Mouse (Mus musculus): ENCODE measurements around the gene Olfr1151. TPM values are rescaled to one million over a fixed set of nuclear protein-coding genes. Genes with fewer than 3 reads are reported as not detected.

The Olfr1151 gene
- not detected in 2 replicates for polyA plus RNA-seq (2014; fragmentation: Nextera tagmentation; extraction: Ambion mirVana)

DNA sequence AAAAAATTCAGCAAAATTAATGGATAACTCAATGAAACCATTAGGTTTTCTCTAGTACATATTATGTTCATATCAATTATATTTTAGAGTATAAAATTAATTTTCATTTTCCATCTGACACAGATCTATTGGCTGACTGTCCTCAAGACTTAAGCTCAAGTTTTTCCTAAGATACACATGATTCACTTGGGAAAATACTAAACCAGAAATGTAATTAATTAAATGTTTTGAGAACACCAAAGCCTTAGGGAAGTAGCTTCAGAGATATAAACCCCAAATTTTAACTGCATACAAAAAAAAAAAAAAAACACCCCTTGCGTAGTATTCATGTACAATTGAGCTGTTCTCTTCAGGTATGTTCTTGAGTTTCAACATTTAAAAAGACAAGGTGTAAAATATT lies at the start of gene Olfr1151:
TSS of gene Olfr1151 (plus strand) at position 301 of the 400 bp plus-strand sequence.
- H3K4me3 ChIP-seq (ENCODE audit: low read depth, low read length): no peak within 1 kb of the TSS
- no peaks in the 10 kb centered on the region for H3K4me1 ChIP-seq (ENCODE audit: control insufficient read depth, insufficient read depth, low read length)
- H3K4me2 ChIP-seq (replicated peaks; ENCODE audit: low read depth, low read length): no peak within 1 kb of the TSS
- no peak within 1 kb of the TSS for H3K27ac ChIP-seq (ENCODE audit: low read length)
- H3K36me3 ChIP-seq (ENCODE audit: control insufficient read depth, insufficient read depth, low read length): no peaks in the 10 kb centered on the region
- no peaks in the 10 kb centered on the region for H3K9me3 ChIP-seq (ENCODE audit: control insufficient read depth, low read depth, low read length)
- no peak for ATAC-seq (ENCODE audit: insufficient number of reproducible peaks, insufficient read depth, low FRiP score, low read depth)
- H3K9ac ChIP-seq (replicated peaks; ENCODE audit: low read depth, low read length): no peak within 1 kb of the TSS
- no peaks in the 10 kb centered on the region for H3K27me3 ChIP-seq (ENCODE audit: control insufficient read depth, insufficient read depth, low read length)
- 84% methylated on average over 1 of the region's 1 CpGs for WGBS

DNA sequence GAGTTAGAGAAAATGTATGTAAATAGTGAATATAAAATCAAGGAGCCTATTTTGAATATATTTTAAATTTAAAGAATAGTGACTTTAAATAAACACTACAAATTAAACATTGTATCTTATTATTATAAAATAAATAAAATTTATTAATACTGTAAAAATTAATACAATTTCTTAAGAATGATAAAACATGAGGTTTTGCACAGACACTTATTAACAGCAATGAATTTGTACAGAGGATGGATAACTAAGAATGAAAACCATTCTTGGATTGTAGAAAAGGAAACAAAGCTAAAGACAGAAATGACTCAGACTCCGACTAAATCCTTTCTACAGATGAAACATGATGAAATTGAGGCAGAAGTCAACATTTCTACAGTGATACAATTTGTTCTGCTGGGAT lies 46.1 kb upstream of the Olfr1151 start, which contains the start of gene Olfr1145:
TSS of gene Olfr1145 (plus strand) at position 301 of the 400 bp plus-strand sequence.
- H3K9ac ChIP-seq (replicated peaks; ENCODE audit: low read depth, low read length): no peak within 1 kb of the TSS
- 84% methylated on average over 1 of the region's 1 CpGs for WGBS
- no peaks in the 10 kb centered on the region for H3K27me3 ChIP-seq (ENCODE audit: control insufficient read depth, insufficient read depth, low read length)
- no peaks in the 10 kb centered on the region for H3K4me1 ChIP-seq (ENCODE audit: control insufficient read depth, insufficient read depth, low read length)
- no peak for ATAC-seq (ENCODE audit: insufficient number of reproducible peaks, insufficient read depth, low FRiP score, low read depth)
- H3K4me2 ChIP-seq (replicated peaks; ENCODE audit: low read depth, low read length): no peak within 1 kb of the TSS
- no peaks in the 10 kb centered on the region for H3K36me3 ChIP-seq (ENCODE audit: control insufficient read depth, insufficient read depth, low read length)
- no peak within 1 kb of the TSS for H3K4me3 ChIP-seq (ENCODE audit: low read depth, low read length)
- no peak within 1 kb of the TSS for H3K27ac ChIP-seq (ENCODE audit: low read length)
- H3K9me3 ChIP-seq (ENCODE audit: control insufficient read depth, low read depth, low read length): no peaks in the 10 kb centered on the region

DNA sequence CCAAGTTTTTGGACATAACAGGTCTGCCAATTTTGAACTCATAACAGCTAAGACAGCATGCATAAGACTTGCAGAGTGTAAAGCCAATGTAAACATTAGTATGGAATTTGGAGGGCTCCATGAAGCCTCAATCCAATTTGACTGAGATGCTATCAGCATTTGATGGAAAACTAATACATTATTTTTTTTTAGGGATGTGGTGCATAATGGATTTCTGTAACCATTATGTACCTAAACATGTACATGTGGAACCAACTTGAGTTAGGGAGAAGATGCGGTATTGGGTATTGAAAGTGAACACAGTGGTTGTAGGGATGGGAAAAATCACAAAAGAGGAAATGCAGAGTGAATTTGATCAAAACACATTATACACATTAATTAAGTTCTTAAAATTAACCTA lies 25.4 kb upstream of the Olfr1151 start, which contains the start of gene Olfr1148:
TSS of gene Olfr1148 (plus strand) at position 301 of the 400 bp plus-strand sequence.
- no peak within 1 kb of the TSS for H3K9ac ChIP-seq (replicated peaks; ENCODE audit: low read depth, low read length)
- H3K4me3 ChIP-seq (ENCODE audit: low read depth, low read length): no peak within 1 kb of the TSS
- no peaks in the 10 kb centered on the region for H3K36me3 ChIP-seq (ENCODE audit: control insufficient read depth, insufficient read depth, low read length)
- ATAC-seq (ENCODE audit: insufficient number of reproducible peaks, insufficient read depth, low FRiP score, low read depth): no peak
- no peak within 1 kb of the TSS for H3K4me2 ChIP-seq (replicated peaks; ENCODE audit: low read depth, low read length)
- H3K4me1 ChIP-seq (ENCODE audit: control insufficient read depth, insufficient read depth, low read length): no peaks in the 10 kb centered on the region
- WGBS: 97% methylated on average over 1 of the region's 1 CpGs
- no peaks in the 10 kb centered on the region for H3K27me3 ChIP-seq (ENCODE audit: control insufficient read depth, insufficient read depth, low read length)
- no peak within 1 kb of the TSS for H3K27ac ChIP-seq (ENCODE audit: low read length)
- H3K9me3 ChIP-seq (ENCODE audit: control insufficient read depth, low read depth, low read length): no peaks in the 10 kb centered on the region

DNA sequence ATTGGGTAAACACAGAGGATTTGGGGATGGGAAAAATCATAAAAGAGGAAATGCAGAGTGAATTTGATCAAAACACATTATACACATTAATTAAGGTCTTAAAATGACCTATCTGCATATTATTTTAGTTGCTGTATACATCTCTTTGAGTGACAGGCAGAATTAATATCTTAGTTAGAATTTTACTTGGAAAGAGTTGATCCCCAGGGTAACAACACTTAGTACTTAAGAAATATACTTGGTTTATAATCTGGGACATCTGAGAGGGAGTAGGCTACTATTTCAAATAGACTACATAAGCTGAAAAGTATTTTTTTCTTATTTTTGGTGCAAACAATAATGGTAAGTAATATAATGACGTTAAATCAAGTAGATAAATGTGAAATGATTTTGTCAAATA lies 12.0 kb upstream of the Olfr1151 start, which contains the start of gene Olfr1150-ps1:
TSS of gene Olfr1150-ps1 (plus strand) at position 301 of the 400 bp plus-strand sequence.
- H3K9ac ChIP-seq (replicated peaks; ENCODE audit: low read depth, low read length): no peak within 1 kb of the TSS
- H3K27me3 ChIP-seq (ENCODE audit: control insufficient read depth, insufficient read depth, low read length): no peaks in the 10 kb centered on the region
- H3K4me2 ChIP-seq (replicated peaks; ENCODE audit: low read depth, low read length): no peak within 1 kb of the TSS
- ATAC-seq (ENCODE audit: insufficient number of reproducible peaks, insufficient read depth, low FRiP score, low read depth): no peak
- no peak within 1 kb of the TSS for H3K4me3 ChIP-seq (ENCODE audit: low read depth, low read length)
- no peaks in the 10 kb centered on the region for H3K4me1 ChIP-seq (ENCODE audit: control insufficient read depth, insufficient read depth, low read length)
- 80% methylated on average over 1 of the region's 1 CpGs for WGBS
- H3K36me3 ChIP-seq (ENCODE audit: control insufficient read depth, insufficient read depth, low read length): no peaks in the 10 kb centered on the region
- H3K9me3 ChIP-seq (ENCODE audit: control insufficient read depth, low read depth, low read length): no peaks in the 10 kb centered on the region
- H3K27ac ChIP-seq (ENCODE audit: low read length): no peak within 1 kb of the TSS

DNA sequence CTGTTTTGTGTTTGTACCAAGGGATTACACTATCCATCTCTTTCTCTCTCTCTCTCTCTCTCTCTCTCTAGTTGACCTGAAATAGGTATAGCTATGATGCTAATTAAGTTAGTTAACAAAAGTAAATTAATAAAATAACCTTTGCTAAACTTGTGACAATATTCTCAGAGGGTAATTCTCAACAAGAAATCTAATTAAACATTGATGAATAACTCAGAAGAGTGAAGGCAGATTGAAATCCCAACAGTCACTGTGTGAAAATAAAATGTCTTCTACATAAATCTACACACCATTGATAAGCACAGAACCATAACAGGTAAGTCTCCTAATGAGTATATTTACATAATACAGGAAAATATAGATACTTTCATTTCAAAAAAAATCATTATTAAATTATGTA lies 10.5 kb downstream of the Olfr1151 start, which contains the start of gene Olfr1152:
TSS of gene Olfr1152 (plus strand) at position 301 of the 400 bp plus-strand sequence.
- H3K9ac ChIP-seq (replicated peaks; ENCODE audit: low read depth, low read length): no peak within 1 kb of the TSS
- no peaks in the 10 kb centered on the region for H3K27me3 ChIP-seq (ENCODE audit: control insufficient read depth, insufficient read depth, low read length)
- H3K36me3 ChIP-seq (ENCODE audit: control insufficient read depth, insufficient read depth, low read length): no peaks in the 10 kb centered on the region
- no peaks in the 10 kb centered on the region for H3K9me3 ChIP-seq (ENCODE audit: control insufficient read depth, low read depth, low read length)
- H3K4me1 ChIP-seq (ENCODE audit: control insufficient read depth, insufficient read depth, low read length): no peaks in the 10 kb centered on the region
- ATAC-seq (ENCODE audit: insufficient number of reproducible peaks, insufficient read depth, low FRiP score, low read depth): no peak
- H3K4me3 ChIP-seq (ENCODE audit: low read depth, low read length): no peak within 1 kb of the TSS
- H3K27ac ChIP-seq (ENCODE audit: low read length): no peak within 1 kb of the TSS
- H3K4me2 ChIP-seq (replicated peaks; ENCODE audit: low read depth, low read length): no peak within 1 kb of the TSS

DNA sequence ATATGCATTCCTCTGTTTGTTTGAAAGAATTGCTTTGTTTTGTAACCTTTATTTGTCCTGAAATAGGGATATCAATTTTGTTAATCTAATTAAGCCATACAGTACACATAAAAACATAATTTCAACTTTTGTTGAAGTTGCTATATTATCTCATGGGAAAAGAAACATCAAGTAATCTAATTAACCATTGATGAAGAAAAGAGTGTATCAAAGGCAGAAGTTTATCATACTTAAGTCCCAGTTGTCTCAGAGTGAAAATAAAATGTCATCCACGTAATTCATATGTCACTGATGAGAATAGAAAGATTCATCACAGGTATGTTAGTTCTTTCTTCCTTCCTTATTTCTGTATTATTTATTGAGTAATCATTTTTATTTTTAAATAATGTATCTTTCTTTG lies 39.0 kb downstream of the Olfr1151 start, which contains the start of gene Olfr1153:
TSS of gene Olfr1153 (plus strand) at position 301 of the 400 bp plus-strand sequence.
- Histone ChIP-seq H3K4me2 (replicated peaks; ENCODE audit: low read depth, low read length) (no peak within 1 kb of the TSS), H3K9me3 (ENCODE audit: control insufficient read depth, low read depth, low read length) (no peaks in the 10 kb centered on the region), H3K4me3 (ENCODE audit: low read depth, low read length) (no peak within 1 kb of the TSS), H3K36me3 (ENCODE audit: control insufficient read depth, insufficient read depth, low read length) (no peaks in the 10 kb centered on the region), H3K9ac (replicated peaks; ENCODE audit: low read depth, low read length) (no peak within 1 kb of the TSS), H3K27ac (ENCODE audit: low read length) (no peak within 1 kb of the TSS), H3K27me3 (ENCODE audit: control insufficient read depth, insufficient read depth, low read length) (no peaks in the 10 kb centered on the region), H3K4me1 (ENCODE audit: control insufficient read depth, insufficient read depth, low read length) (no peaks in the 10 kb centered on the region)
- WGBS: 76% methylated on average over 1 of the region's 1 CpGs
- ATAC-seq (ENCODE audit: insufficient number of reproducible peaks, insufficient read depth, low FRiP score, low read depth): no peak

DNA sequence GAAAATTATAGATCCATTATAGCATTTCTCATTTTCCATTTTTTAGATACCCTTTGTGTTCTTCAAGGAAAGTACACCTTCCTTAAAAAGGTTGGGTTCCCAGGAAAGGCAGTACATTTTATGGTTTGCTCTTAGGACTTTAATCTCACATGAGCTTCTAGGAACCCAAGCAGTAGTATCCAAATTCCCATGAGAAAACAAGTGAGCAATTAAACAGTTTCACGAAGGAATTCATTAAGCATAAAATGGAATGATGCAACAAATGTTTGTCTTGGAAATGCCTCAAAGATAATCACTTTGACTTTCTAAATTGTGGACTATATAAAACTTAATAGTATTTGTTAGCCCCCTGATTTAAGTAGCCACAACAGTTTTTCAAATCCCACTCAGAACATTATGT lies 49.4 kb downstream of the Olfr1151 start, which contains the start of gene Olfr1154:
TSS of gene Olfr1154 (minus strand) at position 101 of the 400 bp plus-strand sequence.
- no peak within 1 kb of the TSS for H3K9ac ChIP-seq (replicated peaks; ENCODE audit: low read depth, low read length)
- H3K9me3 ChIP-seq (ENCODE audit: control insufficient read depth, low read depth, low read length): no peaks in the 10 kb centered on the region
- H3K27me3 ChIP-seq (ENCODE audit: control insufficient read depth, insufficient read depth, low read length): no peaks in the 10 kb centered on the region
- no peak within 1 kb of the TSS for H3K4me2 ChIP-seq (replicated peaks; ENCODE audit: low read depth, low read length)
- no peak within 1 kb of the TSS for H3K4me3 ChIP-seq (ENCODE audit: low read depth, low read length)
- 89% methylated on average over 1 of the region's 1 CpGs for WGBS
- no peaks in the 10 kb centered on the region for H3K36me3 ChIP-seq (ENCODE audit: control insufficient read depth, insufficient read depth, low read length)
- no peak for ATAC-seq (ENCODE audit: insufficient number of reproducible peaks, insufficient read depth, low FRiP score, low read depth)
- no peaks in the 10 kb centered on the region for H3K4me1 ChIP-seq (ENCODE audit: control insufficient read depth, insufficient read depth, low read length)
- H3K27ac ChIP-seq (ENCODE audit: low read length): no peak within 1 kb of the TSS
